Mouse (Mus musculus): ENCODE measurements at regions not wholly inside any gene's neighbourhood (a gene's known extent, or its start where the extent isn't known, plus 50 kb on each side); places are given as distances from the start of the nearest gene placed in this dataset.

- Histone ChIP-seq H3K27me3 (no peaks in the 10 kb centered on the region), H3K36me3 (no peaks in the 10 kb centered on the region), H3K27ac (no peak overlapping the region), H3K4me1 (no peaks in the 10 kb centered on the region), H3K9me3 (replicated peaks) (no peaks in the 10 kb centered on the region), H3K4me2 (no peak overlapping the region), H3K9ac (no peak overlapping the region), H3K4me3 (replicated peaks) (no peak overlapping the region)
- no peak for ATAC-seq (replicated peaks; ENCODE audit: low FRiP score)
- WGBS = 58% methylated on average over 20 of the region's 20 CpGs
Observed at GRCm38 (mm10) chr17:48838297-48838979, 93.7 kb upstream of the Lrfn2 start.

DNA sequence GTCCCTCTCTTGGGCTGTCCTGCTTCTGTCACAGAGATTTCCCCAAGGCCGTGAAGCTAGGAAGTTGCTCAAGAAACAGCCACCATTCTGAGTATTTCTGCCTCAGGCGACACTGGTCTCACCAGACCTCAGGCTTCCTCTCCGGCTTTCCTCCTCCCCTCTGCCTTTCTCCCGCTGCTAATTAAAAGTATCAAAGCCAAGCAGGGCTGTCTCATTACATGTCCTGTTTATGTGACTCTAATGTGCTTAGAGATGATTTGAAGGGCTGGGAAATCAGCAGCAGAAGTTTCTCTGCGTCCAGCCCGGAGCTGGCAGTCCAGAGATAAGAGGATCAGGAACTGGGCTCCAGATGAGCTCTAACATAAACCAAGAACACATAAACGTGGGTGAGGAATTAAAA, 84.3 kb upstream of the Lrfn2 start:
- Histone ChIP-seq H3K4me2 (no peak overlapping the region), H3K27ac (no peak overlapping the region), H3K4me1 (no peaks in the 10 kb centered on the region), H3K9me3 (replicated peaks) (no peaks in the 10 kb centered on the region), H3K9ac (no peak overlapping the region), H3K36me3 (no peaks in the 10 kb centered on the region), H3K27me3 (no peaks in the 10 kb centered on the region), H3K4me3 (replicated peaks) (no peak overlapping the region)
- ATAC-seq (replicated peaks; ENCODE audit: low FRiP score) = no peak
- WGBS = 46% methylated on average over 7 of the region's 7 CpGs

- Histone ChIP-seq H3K27me3 (no peaks in the 10 kb centered on the region), H3K27ac (no peak overlapping the region), H3K4me1 (no peaks in the 10 kb centered on the region), H3K9ac (no peak overlapping the region), H3K9me3 (replicated peaks) (no peaks in the 10 kb centered on the region), H3K4me3 (replicated peaks) (no peak overlapping the region), H3K36me3 (no peaks in the 10 kb centered on the region), H3K4me2 (no peak overlapping the region)
- no peak for ATAC-seq (replicated peaks; ENCODE audit: low FRiP score)
Observed at GRCm38 (mm10) chr17:48850910-48851309, 81.3 kb upstream of the Lrfn2 start.

DNA sequence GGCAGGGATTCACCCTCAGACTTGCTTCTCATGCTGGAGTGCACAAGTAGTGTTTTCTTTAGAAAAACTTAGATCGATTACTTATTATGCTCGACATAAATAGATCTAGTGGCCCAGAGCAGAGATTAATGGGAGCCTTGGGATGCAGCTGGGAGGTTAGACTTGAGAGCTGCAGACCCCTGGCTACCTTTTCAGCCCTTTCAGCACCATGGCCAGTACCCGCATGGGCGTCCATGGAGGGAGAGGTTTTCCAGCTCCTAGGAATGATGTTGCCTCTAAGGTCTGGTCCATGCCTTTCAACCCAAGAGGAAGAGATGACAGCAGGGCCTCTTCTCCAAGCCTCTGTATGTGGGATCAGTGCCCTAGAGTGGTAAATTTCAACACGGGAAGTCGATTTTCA, 73.3 kb upstream of the Lrfn2 start:
- no peaks in the 10 kb centered on the region for H3K36me3 ChIP-seq
- 51% methylated on average over 6 of the region's 6 CpGs for WGBS
- no peak for ATAC-seq (replicated peaks; ENCODE audit: low FRiP score)
- H3K4me3 ChIP-seq (replicated peaks) = no peak overlapping the region
- H3K9me3 ChIP-seq (replicated peaks) = no peaks in the 10 kb centered on the region
- no peaks in the 10 kb centered on the region for H3K4me1 ChIP-seq
- no peak overlapping the region for H3K9ac ChIP-seq
- H3K4me2 ChIP-seq = no peak overlapping the region
- no peaks in the 10 kb centered on the region for H3K27me3 ChIP-seq
- H3K27ac ChIP-seq = no peak overlapping the region

- Histone ChIP-seq H3K36me3 (no peaks in the 10 kb centered on the region), H3K4me2 (no peak overlapping the region), H3K9ac (no peak overlapping the region), H3K4me3 (replicated peaks) (no peak overlapping the region), H3K4me1 (no peaks in the 10 kb centered on the region), H3K27me3 (0 out of 2 replicates have a peak, but pooled peaks cover 3% of the 10 kb centered on the region), H3K9me3 (replicated peaks) (no peaks in the 10 kb centered on the region), H3K27ac (no peak overlapping the region)
- peak; percentile 54 for ATAC-seq (replicated peaks; ENCODE audit: low FRiP score)
- 14% methylated on average over 6 of the region's 6 CpGs for WGBS
Observed at GRCm38 (mm10) chr17:48870443-48870842, 61.7 kb upstream of the Lrfn2 start.

- no peaks in the 10 kb centered on the region for H3K36me3 ChIP-seq
- H3K27me3 ChIP-seq = 0 out of 2 replicates have a peak, but pooled peaks cover 3% of the 10 kb centered on the region
- H3K9ac ChIP-seq = no peak overlapping the region
- no peak overlapping the region for H3K27ac ChIP-seq
- H3K4me3 ChIP-seq (replicated peaks) = no peak overlapping the region
- no peak overlapping the region for H3K4me2 ChIP-seq
- ATAC-seq (replicated peaks; ENCODE audit: low FRiP score) = no peak
- H3K9me3 ChIP-seq (replicated peaks) = no peaks in the 10 kb centered on the region
- 59% methylated on average over 8 of the region's 8 CpGs for WGBS
- no peaks in the 10 kb centered on the region for H3K4me1 ChIP-seq
Observed at GRCm38 (mm10) chr17:48877505-48877904, 54.7 kb upstream of the Lrfn2 start.

- 80% methylated on average over 3 of the region's 3 CpGs for whole genome bisulfite sequencing
- Histone ChIP-seq H3K36me3 (no peaks in the 10 kb centered on the region), H3K9ac (no peak overlapping the region), H3K27me3 (no peaks in the 10 kb centered on the region), H3K4me3 (replicated peaks) (no peak overlapping the region), H3K27ac (no peak overlapping the region), H3K9me3 (replicated peaks) (no peaks in the 10 kb centered on the region), H3K4me1 (no peaks in the 10 kb centered on the region), H3K4me2 (no peak overlapping the region)
- no peak for ATAC-seq (replicated peaks; ENCODE audit: low FRiP score)
Observed at GRCm38 (mm10) chr17:48880590-48880989, 51.6 kb upstream of the Lrfn2 start.

- no peak overlapping the region for H3K4me2 ChIP-seq
- ATAC-seq (replicated peaks; ENCODE audit: low FRiP score) = no peak
- no peaks in the 10 kb centered on the region for H3K36me3 ChIP-seq
- H3K27me3 ChIP-seq = no peaks in the 10 kb centered on the region
- H3K27ac ChIP-seq = no peak overlapping the region
- WGBS = 80% methylated on average over 5 of the region's 5 CpGs
- H3K4me3 ChIP-seq (replicated peaks) = no peak overlapping the region
- no peaks in the 10 kb centered on the region for H3K9me3 ChIP-seq (replicated peaks)
- no peak overlapping the region for H3K9ac ChIP-seq
- H3K4me1 ChIP-seq = no peaks in the 10 kb centered on the region
Observed at GRCm38 (mm10) chr17:48881946-48882345, 50.2 kb upstream of the Lrfn2 start.
